Mouse (Mus musculus) ES-Bruce4 (cell line): ENCODE data around the gene Tjap1. TPM values are rescaled to one million over a fixed set of nuclear protein-coding genes. Genes with fewer than 3 reads are reported as not detected.

ENCODE experiments used
- H3K27ac ChIP-seq: 2 replicates; pipeline ENCODE4 v1.5.1; 2012; ENCODE audit warnings: low read length, inconsistent platforms; ENCODE audit not compliant: insufficient read depth
- H3K27me3 ChIP-seq: 2 replicates; pipeline ENCODE4 v1.6.1; 2012; ENCODE audit warnings: mild to moderate bottlenecking, low read length, inconsistent platforms; ENCODE audit not compliant: control insufficient read depth, poor library complexity, insufficient read depth, severe bottlenecking
- H3K36me3 ChIP-seq: 2 replicates; pipeline ENCODE4 v1.6.1; 2012; ENCODE audit warnings: inconsistent platforms, mild to moderate bottlenecking, low read length, moderate library complexity; ENCODE audit not compliant: control insufficient read depth, poor library complexity, insufficient read depth, severe bottlenecking
- H3K4me1 ChIP-seq: one replicate; pipeline ENCODE4 v1.8.1; 2011; ENCODE audit warnings: low read length; ENCODE audit not compliant: control insufficient read depth, insufficient read depth
- H3K4me3 ChIP-seq: 2 replicates; pipeline ENCODE4 v1.5.1; 2011; ENCODE audit warnings: low read depth, mild to moderate bottlenecking, low read length
- H3K9ac ChIP-seq: 2 replicates; pipeline ENCODE4 v1.6.1; 2012; ENCODE audit warnings: low read depth, mild to moderate bottlenecking, inconsistent platforms; ENCODE audit not compliant: poor library complexity, severe bottlenecking
- H3K9me3 ChIP-seq: replicated peaks from 2 replicates; pipeline ENCODE4 v1.6.1; 2012; ENCODE audit warnings: mild to moderate bottlenecking, low read length, inconsistent platforms; ENCODE audit not compliant: control insufficient read depth, poor library complexity, insufficient read depth, severe bottlenecking
- CTCF ChIP-seq: IDR thresholded peaks from one replicate; pipeline ENCODE4 v1.8.1; 2011; ENCODE audit warnings: low read depth, low read length
- EP300 ChIP-seq: IDR thresholded peaks from 2 replicates; pipeline ENCODE4 v1.6.1; 2011; ENCODE audit warnings: low read depth, low read length; ENCODE audit not compliant: insufficient read depth
- POLR2A ChIP-seq: IDR thresholded peaks from one replicate; pipeline ENCODE4 v1.8.1; 2011; ENCODE audit warnings: low read length; ENCODE audit not compliant: insufficient read depth
- polyA plus RNA-seq: library from polyadenylated mRNA; stranded (reverse); fragments of >200 nt; gene quantifications from 2 replicates; pipeline ENCODE4 v1.2.4, GENCODE M21; 2011; ENCODE audit warnings: low read depth; ENCODE audit not compliant: missing spikeins, insufficient read depth, insufficient read length

Tjap1 gene
- polyA plus RNA-seq, 1 experiment: 75.2 TPM

GRCm38 (mm10) chr17:46252571-46253451 is 30.0 kb downstream of the Tjap1 start:
- Histone ChIP-seq H3K27ac (no peak overlapping the region), H3K4me3 (peak overlapping the region; percentile 91), H3K4me1 (no peaks in the 10 kb centered on the region), H3K9me3 (no peaks in the 10 kb centered on the region), H3K36me3 (peaks cover 8% of the 10 kb centered on the region), H3K9ac (peak overlapping the region; percentile 59), H3K27me3 (no peaks in the 10 kb centered on the region)
- TF ChIP-seq CTCF: peak; percentile 51
- TF ChIP-seq EP300: no peak

DNA sequence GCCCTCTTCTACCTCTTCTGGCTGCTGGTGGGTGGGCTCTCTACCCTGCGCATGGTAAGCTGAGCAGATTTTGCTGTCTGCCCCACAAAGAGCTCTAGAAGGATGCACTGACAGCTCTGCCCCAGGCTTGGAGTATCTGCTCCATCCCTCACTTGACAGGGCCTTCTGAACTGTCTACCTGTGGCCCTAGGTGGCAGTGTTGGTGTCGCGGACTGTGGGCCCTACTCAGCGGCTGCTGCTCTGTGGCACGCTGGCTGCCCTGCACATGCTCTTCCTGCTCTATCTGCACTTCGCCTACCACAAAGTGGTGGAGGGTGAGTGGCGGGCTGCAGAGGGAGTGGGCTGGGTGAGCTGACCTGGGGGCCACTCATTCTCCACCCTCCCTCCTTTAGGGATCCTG is 31.7 kb downstream of the Tjap1 start:
- H3K27me3 ChIP-seq: no peaks in the 10 kb centered on the region
- H3K36me3 ChIP-seq: peaks cover 10% of the 10 kb centered on the region; the same call in 1 of the 2 replicates
- no peaks in the 10 kb centered on the region for H3K9me3 ChIP-seq
- no peak overlapping the region for H3K4me3 ChIP-seq
- H3K4me1 ChIP-seq: no peaks in the 10 kb centered on the region
- H3K27ac ChIP-seq: no peak overlapping the region
- no peak for TF ChIP-seq EP300
- TF ChIP-seq CTCF: peak; percentile 59
- TF ChIP-seq POLR2A: no peak
- H3K9ac ChIP-seq: no peak overlapping the region

DNA sequence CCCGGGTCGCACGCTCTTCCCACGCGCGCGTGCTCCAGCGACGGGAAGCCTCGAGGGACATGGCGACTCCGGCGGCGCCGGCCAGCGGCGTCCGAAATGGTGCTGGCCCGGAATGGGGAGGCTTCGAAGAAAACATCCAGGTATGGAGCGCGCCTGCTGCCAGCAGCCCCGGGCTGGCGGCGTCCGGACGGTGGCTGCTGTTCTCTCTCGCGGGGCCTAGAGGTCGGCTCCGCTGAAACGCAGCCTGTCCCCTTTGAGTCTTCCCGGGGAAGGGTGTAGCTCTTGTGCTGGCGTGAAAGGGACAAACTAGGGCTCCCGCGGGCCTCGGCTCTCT is 34.7 kb downstream of the Tjap1 start:
- Histone ChIP-seq H3K4me3 (peak overlapping the region; percentile 91), H3K9me3 (no peaks in the 10 kb centered on the region), H3K4me1 (no peaks in the 10 kb centered on the region), H3K36me3 (peaks cover 32% of the 10 kb centered on the region), H3K9ac (peak overlapping the region; percentile 95), H3K27ac (no peak overlapping the region), H3K27me3 (no peaks in the 10 kb centered on the region)
- TF ChIP-seq POLR2A (no peak), CTCF (no peak), EP300 (no peak)

DNA sequence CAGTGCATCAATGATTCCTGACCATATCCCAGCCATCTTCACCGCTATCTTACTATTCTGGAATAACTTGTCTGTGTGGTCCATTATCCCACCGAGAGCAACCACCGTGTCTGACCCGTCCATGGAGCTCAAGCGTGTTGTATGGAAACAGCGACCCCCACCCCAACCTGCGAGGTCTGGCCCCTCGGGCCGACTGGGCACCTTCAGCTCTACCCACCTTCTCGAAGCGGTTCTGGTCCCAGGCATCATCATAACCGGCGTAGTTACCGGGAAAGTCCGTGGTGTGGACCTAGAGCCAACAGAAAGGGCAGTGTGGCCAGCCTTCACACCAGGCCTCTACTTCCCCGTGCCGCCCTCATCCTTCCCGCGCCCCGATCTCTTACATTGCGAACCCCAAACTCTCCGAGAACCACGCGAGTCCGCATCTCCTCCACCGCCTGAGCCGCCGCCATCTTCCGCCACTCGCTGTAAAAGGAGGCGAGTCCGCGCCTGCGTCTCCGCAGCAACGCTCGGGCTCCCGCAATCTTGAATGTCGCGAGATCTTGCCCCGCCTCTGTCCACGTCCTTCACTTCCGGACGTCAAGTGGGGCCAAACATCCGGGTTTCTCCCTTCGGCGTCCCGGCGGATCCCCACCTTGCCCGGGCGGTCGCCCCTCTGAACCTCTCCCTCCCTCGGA is 35.2 kb downstream of the Tjap1 start, which contains the start of the genes Polr1c and Yipf3:
Polr1c (minus strand) TSS at position 543 of the 677 bp plus-strand sequence.
Yipf3 (plus strand) TSS at position 569 of the 677 bp plus-strand sequence.
- Histone ChIP-seq H3K4me1 (no peaks in the 10 kb centered on the region), H3K9ac (peak within 1 kb of the TSS; percentile 95), H3K27ac (no peak within 1 kb of the TSS), H3K36me3 (peaks cover 37% of the 10 kb centered on the region), H3K9me3 (no peaks in the 10 kb centered on the region), H3K27me3 (no peaks in the 10 kb centered on the region), H3K4me3 (peak within 1 kb of the TSS; percentile 91)
- TF ChIP-seq POLR2A (peak; percentile 48), CTCF (no peak), EP300 (no peak)

GRCm38 (mm10) chr17:46244579-46244978 is 38.2 kb downstream of the Tjap1 start:
- Histone ChIP-seq H3K4me3 (no peak overlapping the region), H3K9ac (no peak overlapping the region), H3K27me3 (no peaks in the 10 kb centered on the region), H3K27ac (no peak overlapping the region), H3K36me3 (peaks cover 59% of the 10 kb centered on the region), H3K9me3 (no peaks in the 10 kb centered on the region), H3K4me1 (no peaks in the 10 kb centered on the region)
- TF ChIP-seq CTCF (no peak), POLR2A (no peak), EP300 (no peak)

DNA sequence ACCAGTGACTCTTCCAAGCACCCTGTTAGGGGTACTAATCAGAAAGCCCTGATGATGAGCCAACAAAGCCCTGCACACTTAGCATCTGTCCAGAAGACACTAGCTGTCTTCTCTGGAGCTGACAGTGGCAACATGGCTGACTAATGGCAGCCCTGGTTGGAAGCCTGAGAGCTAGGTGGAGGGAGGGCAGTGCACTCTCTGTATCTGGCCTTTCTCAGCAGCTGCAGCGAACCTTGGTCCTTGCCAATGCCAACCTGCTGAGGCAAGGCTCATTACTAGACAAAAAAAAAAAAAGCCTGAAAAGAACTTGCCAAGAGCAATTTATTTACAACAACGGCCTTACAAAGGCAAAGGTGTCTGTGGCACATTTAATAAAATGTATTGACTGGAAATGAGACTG is 39.2 kb downstream of the Tjap1 start:
- no peak overlapping the region for H3K9ac ChIP-seq
- no peaks in the 10 kb centered on the region for H3K4me1 ChIP-seq
- peaks cover 68% of the 10 kb centered on the region for H3K36me3 ChIP-seq
- no peak overlapping the region for H3K4me3 ChIP-seq
- no peak for TF ChIP-seq EP300
- no peak for TF ChIP-seq CTCF
- TF ChIP-seq POLR2A: no peak
- H3K9me3 ChIP-seq: no peaks in the 10 kb centered on the region
- no peak overlapping the region for H3K27ac ChIP-seq
- H3K27me3 ChIP-seq: no peaks in the 10 kb centered on the region
